Mouse (Mus musculus) left cerebral cortex, postnatal 25 days (tissue): ENCODE measurements around the gene Plekhm2. TPM values are rescaled to one million over a fixed set of nuclear protein-coding genes. Genes with fewer than 3 reads are reported as not detected.
A peak's percentile ranks its signal among the peaks of the same experiment; 100 is the strongest.

Source experiments
- DNase-seq, 2 experiments: peaks; one replicate each; pipeline ENCODE4 v3.0.0; 2022; ENCODE audit warnings: low spot score in 2 of 2, mixed read lengths in 1 of 2
- intact Hi-C: fragments of 180-260 bp; cut with DNase I; formaldehyde crosslinking; loops from one replicate; pipeline ENCODE4 v1.15.1; 2025
- total RNA-seq, 2 experiments: library from RNA; stranded (reverse); gene quantifications; 2 replicates each; pipeline ENCODE4 v1.2.3; 2021

Plekhm2 gene
- total RNA-seq, 2 experiments from 2014 or later, result 74.6 to 75.2 TPM

GRCm38 (mm10) chr4:141617863-141618564, 46.7 kb downstream of the Plekhm2 start:
- intact Hi-C loops, result loop anchor here (5.0 kb wide), 1 partner anchor 229 kb away; the partner anchor contains the start of gene Ctrc
- DNase-seq, result no peak

- intact Hi-C loops, result loop anchor here (5.0 kb wide), 1 partner anchor 230 kb away; the partner anchor contains the start of gene Ctrc
- peak; percentile 31 to 35 for DNase-seq
These were observed 47.4 kb downstream of the Plekhm2 start for GRCm38 (mm10) chr4:141617299-141617698.

GRCm38 (mm10) chr4:141616811-141617210, 47.9 kb downstream of the Plekhm2 start:
- DNase-seq, result no peak
- intact Hi-C loops, result loop anchor here (5.0 kb wide), 1 partner anchor 230 kb away; the partner anchor contains the start of gene Ctrc

- no peak for DNase-seq
- intact Hi-C loops, result loop anchor here (5.0 kb wide), 1 partner anchor 232 kb away; the partner anchor contains the start of gene Ctrc
These were observed 49.8 kb downstream of the Plekhm2 start for GRCm38 (mm10) chr4:141614946-141615345.

- DNase-seq, result no peak
- intact Hi-C loops, result no loop called here
These were observed 55.2 kb downstream of the Plekhm2 start for GRCm38 (mm10) chr4:141609538-141609937.

- intact Hi-C loops, result no loop called here
These were observed 58.8 kb downstream of the Plekhm2 start, which contains the start of gene Fblim1 for GRCm38 (mm10) chr4:141605861-141606260. Gene Fblim1, minus strand, starts transcription at chr4:141606096.

GRCm38 (mm10) chr4:141605421-141605820, 59.3 kb downstream of the Plekhm2 start:
- intact Hi-C loops, result no loop called here
- no peak for DNase-seq

More at GRCm38 (mm10) chr4:141605861-141606260, 58.8 kb downstream of the Plekhm2 start, which contains the start of gene Fblim1:
- DNase-seq, result no peak

- intact Hi-C loops, result no loop called here
- DNase-seq, result no peak
These were observed 60.2 kb downstream of the Plekhm2 start for GRCm38 (mm10) chr4:141604493-141604892.

- intact Hi-C loops, result no loop called here
- no peak for DNase-seq
These were observed 60.8 kb downstream of the Plekhm2 start for GRCm38 (mm10) chr4:141603921-141604320.

- intact Hi-C loops, result no loop called here
- no peak for DNase-seq
These were observed 62.0 kb downstream of the Plekhm2 start for GRCm38 (mm10) chr4:141602523-141603223.

- intact Hi-C loops, result no loop called here
- DNase-seq, result no peak
These were observed 63.4 kb downstream of the Plekhm2 start for GRCm38 (mm10) chr4:141601148-141601862.

GRCm38 (mm10) chr4:141600364-141600763, 64.3 kb downstream of the Plekhm2 start:
- no peak for DNase-seq
- intact Hi-C loops, result no loop called here

- no peak for DNase-seq
- intact Hi-C loops, result no loop called here
These were observed 65.2 kb downstream of the Plekhm2 start for GRCm38 (mm10) chr4:141599251-141600141.

GRCm38 (mm10) chr4:141598894-141599250, 65.8 kb downstream of the Plekhm2 start:
- intact Hi-C loops, result no loop called here

GRCm38 (mm10) chr4:141598199-141598893, 66.4 kb downstream of the Plekhm2 start:
- intact Hi-C loops, result no loop called here
- DNase-seq, result no peak

More at GRCm38 (mm10) chr4:141598894-141599250, 65.8 kb downstream of the Plekhm2 start:
- no peak for DNase-seq

- intact Hi-C loops, result no loop called here
- no peak for DNase-seq
These were observed 67.9 kb downstream of the Plekhm2 start for GRCm38 (mm10) chr4:141596700-141597328.

GRCm38 (mm10) chr4:141595605-141596268, 69.0 kb downstream of the Plekhm2 start:
- no peak for DNase-seq
- intact Hi-C loops, result no loop called here
